Mouse (Mus musculus) kidney, postnatal 14 days (tissue): ENCODE data around the gene Taf5l.
"Not testable (repeated sequence)": the region's sequence is repeated elsewhere in the genome, so short reads cannot be mapped to it uniquely, and the experiment has no call there.

Experiments used
- DNase-seq: peaks from one replicate; pipeline ENCODE4 v3.0.0; 2022; ENCODE audit warnings: mixed read lengths

The Taf5l gene

DNA sequence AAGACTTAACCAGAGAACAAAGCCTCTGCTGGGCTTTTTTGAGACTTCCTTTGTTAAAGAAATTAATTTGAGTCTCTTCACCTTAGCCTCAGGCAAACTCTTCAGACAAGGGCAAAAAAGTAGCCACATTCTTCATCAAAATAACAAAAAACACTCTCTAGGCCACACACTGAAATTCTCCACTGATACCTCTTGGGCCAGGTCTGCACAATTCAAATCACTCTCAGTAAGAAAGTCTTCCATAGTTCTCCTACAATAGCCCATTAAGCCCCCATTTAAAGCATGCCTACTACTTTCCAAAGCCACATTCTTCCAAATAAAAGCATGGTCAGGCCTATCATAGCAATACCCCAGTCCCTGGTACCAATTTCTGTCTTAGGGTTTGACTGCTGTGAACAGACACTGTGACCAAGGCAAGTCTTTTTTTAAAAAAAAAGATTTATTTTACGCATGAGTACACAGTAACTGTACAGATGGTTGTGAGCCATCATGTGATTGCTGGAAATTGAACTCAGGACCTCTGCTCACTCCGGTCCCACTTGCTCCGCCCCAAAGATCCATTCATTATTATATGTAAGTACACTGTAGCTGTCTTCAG is 9.1 kb downstream of the Taf5l start:
- no peak for DNase-seq

DNA sequence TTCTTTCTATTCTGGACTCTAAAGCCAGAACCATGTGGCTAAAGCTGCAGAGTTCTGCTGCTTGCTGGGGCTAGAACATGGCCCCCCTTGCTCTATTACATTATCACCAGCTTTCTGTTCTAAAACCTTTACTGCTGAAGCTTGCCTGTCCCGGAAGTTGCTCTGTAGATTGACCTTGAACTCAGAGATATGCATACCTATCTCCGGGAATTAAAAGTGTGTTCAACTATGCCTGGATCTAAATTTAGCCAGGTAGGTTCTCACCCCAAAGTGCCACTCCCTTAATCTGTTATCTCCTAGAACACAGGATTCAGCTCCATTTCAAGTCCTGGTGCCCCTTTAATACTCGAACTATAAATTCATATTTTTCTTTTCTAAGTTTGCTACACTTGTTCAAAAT is 9.6 kb downstream of the Taf5l start:
- DNase-seq: no peak

DNA sequence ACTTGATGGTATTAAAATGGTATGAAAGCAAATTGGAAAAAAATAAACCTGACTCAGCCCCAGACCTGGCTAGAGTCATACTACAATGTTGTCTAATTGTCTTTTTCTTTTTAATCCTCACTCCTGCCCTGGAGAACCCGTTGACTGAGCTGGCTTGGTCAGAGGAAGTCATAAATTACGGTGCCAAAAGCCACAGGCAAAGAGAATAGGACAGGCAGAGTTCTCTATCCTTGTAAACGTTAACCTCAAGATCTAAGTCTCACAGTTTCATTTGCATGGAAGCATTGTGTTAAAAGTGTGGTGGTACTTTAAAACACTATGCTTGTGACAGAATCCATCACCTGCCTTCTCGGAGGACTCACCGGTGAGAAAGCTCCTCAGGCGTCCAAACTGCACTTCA is 13.4 kb downstream of the Taf5l start:
- no peak for DNase-seq

DNA sequence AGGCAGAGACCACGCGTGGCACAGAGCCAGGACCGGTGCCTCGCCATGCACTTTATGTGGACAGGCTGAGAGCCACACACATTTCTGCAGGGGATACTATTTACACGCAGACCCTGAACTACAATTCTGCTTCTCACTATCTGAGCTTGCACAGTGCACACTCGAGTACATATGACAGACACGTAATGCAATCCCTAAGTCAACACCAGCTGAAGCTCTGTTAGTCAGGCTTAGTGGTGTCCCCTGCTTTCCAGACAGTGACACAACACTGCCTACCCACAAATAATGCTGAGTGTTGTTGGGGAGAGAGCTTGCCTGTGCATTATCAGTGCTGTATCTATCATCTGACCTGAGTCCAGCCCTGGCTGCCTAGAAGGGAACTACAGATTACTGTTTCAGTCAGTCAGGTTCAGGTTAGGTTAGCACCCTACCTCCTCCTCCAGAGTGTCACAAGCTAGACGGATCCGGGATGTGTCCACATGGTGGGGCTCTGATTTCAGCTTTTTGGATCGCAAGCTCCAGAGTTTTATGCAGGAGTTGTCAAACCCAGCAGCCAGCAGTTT is 18.6 kb downstream of the Taf5l start:
- DNase-seq: no peak

DNA sequence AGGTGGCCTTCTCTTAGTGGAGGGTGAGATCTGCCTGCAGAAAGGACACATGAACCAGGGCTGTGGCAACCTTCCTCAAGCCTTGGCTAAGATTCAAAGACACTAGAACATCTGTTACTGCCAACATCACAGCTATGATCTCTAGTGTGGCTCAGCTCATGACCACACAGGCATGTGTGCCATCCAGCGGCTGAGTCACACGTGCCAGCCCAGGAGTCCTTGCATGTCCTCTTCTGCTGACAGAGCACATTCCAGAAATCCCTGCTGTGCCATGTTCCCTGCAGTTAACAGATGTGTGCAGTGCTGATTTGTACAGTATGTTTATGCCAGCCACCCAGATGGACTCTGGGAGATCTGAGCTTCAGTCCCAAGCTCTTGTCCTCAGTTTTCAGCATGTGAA is 21.6 kb downstream of the Taf5l start:
- no peak for DNase-seq

DNA sequence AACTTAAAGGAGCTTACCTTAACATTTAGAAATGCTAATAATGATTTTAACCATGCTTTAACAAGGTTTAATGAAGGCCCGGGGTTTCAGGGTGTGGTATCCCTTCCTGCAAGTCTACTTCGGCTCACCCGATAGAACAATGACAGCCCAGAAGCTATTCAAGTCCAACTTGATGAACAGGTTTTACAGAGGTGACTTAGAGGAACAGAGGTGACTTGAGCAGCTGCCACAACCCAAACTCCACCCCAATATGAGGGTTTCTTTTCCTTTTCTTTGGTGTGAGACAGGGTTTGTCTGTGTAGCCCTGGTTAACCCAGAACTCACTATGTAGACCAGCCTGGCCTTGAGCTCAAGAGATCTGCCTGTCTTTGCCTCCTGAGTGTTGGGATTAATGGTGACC is 27.2 kb downstream of the Taf5l start:
- no peak for DNase-seq

DNA sequence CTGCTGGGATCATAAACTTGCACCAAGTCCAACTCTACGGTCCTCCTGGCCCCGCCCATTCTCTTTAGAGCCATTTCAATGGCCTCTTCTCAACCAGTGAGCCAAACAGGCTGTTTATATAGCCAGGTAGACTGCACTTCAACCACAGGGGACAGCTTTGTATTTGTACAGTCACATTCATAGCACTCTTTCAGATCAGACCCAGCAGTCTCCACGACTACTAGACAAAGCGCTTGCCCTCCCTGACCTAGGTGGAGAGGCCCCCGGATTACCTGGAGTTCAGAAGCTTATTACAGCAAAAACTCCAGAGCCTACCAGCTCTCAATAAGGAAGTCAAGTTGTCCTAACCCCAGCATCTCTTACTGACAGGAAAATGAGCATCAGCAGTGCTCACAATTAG is 27.6 kb downstream of the Taf5l start:
- no peak for DNase-seq

DNA sequence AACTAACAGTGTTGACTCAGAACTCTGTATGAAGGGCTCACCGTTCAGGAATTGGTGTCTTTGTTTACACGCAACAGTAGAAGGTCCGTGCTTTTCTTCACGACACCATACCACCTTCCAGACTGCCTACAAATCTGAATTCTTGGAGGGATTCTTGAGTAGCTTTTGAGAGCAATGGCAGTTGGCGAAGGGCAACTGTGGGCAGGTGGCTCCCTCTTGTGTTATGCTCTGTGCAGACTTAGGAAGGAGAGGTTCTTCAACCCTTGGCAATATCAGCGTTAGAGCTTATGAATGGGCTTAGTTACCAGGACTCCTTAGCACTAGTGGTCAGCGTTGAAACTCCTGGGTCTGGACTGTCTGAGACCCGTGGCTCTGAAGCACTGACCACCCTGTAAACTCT is 28.6 kb downstream of the Taf5l start:
- no peak for DNase-seq

DNA sequence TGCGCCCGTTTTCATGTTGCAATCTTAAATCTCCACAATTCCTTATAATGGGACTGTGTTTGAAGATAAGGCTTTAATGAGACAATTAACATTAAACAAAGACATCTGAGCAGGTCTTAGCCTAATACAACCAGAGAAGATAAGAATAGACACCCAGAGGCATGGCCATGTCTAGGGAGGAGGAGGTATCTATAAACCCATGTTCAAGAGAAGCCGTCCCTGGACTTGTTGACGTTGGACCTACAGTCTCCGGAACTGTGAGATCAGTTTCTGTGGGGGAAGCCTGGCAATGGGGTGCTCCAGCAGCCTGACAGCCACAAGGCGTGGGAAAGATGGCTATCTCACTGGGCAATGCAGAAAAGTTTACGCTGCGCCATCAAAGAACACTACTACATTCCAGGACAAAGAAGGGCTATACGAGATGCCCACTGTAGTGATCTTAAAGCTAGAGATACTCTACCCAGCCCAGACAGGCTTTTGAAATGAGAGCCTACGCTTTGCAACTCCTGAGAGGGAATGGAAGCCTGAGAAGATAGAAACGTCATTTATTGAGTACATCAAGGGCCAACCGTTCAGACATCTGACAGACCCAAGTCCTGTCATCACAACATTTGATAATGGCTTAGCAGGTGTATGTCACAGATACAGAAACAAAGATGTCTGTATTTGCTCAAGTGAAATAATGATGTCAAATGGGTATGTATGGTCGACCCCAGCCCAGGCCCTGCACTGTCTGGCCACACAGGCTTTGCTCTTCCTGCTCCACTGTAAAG is 30.7 kb downstream of the Taf5l start:
- no peak for DNase-seq

DNA sequence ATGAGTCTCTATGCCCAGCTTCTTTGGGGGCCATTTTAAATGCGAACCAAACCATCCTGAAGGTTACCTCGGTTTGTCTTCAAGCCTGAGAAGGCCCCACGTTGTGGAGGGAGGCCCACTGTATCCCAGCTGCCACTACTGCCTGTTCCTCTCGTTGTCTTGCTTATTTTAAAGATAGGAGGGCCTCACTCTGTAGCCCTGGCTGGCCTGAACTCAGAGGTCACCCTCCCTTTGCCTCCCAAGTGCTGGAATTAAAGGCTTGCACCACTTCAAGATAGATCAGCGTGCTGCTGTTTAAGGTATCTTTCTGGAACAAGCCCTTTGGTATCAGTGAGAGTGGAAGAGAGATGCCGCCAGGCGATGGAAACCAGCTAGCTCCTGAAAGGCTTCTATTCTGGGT is 32.1 kb downstream of the Taf5l start:
- DNase-seq: no peak

DNA sequence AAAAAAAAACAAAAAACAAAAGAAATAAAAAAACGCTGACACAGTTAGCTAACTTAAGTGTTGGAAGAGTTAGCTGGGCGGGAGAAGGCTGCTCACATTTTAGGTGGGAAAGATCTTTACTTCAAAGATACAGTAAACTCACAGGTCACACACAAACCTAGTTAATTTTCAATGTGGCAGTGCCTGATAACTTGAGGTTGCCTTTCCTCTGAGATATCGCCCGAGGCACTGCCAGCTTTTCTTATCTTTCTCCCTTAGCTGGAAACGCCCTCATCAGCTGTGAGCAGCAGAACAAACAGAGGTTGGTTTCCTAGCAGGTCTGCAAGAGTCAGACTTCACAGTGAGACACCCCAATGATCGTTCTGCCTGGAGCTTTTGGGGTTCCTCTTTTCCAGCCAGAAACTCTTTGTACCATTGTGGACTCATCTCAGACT is 32.6 kb downstream of the Taf5l start:
- no peak for DNase-seq

DNA sequence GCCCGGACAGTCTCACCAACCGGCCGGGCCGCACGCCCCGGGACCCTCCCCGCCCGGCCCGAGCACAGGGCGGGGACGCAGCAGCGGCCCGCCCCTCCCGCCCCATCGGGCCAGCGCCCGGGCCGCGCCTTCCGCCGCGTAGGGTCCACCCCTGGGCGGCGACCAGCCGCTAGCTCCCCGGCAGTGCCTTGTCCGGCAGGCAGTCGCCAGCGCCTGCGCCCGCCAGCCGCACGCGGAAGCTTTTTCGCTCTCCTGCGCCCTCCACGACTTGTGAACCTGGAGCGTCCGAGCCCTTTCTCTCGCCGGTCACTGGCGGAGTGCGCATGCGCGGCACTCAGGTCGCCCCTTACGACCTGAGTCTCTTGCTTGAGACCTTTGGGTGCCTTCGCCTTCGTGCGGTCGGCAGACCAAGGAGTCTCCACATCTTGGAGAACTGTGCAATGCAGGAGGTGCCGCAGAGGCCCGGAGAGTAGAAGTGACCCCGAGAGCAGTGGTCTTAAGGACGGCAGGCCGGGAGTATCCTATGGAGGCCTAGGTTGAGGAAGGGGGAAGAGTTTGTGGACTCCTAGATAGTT is 38.3 kb downstream of the Taf5l start, which contains the start of gene Abcb10:
Abcb10 (minus strand) TSS at position 297 of the 575 bp plus-strand sequence.
- DNase-seq: peak; percentile 95

DNA sequence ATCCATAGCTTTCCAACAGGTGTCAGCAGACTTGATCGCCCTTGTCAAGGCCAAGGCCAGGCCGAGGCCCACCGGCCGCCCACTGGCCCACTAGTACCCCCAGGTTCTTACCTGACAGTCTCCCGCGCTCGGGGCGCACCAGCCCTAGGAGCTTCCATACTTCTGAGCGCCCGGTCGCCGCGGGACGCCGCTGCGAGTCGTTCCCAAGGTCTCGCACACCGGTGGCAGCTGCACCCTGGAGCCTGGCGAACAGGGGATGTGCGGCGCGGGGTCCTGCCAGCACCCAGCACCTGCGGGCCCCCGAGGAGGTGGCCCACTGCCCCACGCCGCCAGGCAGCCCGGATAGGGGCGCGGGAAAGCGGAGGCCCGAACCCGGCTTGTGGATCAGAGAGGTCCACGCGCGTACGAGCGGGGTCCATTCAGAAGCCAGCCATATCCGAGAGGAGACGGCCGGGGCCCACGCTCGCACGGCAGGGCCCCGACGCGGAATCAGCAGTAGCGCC is 38.9 kb downstream of the Taf5l start:
- no peak for DNase-seq

DNA sequence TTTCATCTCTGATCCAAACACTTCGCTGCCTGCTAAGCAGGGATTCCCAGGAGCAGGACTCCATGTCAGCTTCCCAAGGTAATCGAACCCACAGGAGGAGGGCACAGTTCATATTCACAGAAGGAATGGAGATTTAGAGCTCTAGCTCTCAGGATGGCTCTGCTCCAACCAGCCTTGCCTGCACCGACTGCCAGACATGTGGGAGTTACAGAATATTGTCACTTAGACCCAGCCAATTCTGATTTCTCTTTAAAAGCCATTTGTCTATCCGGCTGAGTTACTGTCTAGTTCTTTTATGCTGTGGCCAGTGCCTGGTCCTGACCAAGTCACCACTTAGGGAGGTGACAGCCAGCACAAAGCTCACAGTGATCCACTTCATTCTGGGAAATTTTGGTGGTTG is 39.5 kb downstream of the Taf5l start:
- no peak for DNase-seq

DNA sequence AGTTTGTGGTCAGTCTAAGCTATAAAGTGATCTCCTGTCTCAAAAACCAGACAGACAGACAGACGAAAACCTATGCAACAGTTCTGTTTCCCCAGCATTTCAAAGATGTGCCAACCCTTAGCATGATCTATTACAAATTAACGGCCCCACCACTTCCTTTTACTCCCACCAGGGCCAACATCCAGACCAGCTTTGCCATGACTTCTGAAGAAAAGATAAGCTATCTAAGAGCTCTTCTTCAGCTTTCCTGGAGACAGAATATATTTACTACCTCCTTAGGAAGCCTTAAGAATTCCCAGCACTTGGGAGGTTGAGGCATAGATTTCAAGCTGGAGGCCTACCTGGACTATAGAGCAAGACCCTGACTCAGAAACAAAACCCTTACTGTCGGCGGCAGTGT is 41.0 kb downstream of the Taf5l start:
- no peak for DNase-seq

DNA sequence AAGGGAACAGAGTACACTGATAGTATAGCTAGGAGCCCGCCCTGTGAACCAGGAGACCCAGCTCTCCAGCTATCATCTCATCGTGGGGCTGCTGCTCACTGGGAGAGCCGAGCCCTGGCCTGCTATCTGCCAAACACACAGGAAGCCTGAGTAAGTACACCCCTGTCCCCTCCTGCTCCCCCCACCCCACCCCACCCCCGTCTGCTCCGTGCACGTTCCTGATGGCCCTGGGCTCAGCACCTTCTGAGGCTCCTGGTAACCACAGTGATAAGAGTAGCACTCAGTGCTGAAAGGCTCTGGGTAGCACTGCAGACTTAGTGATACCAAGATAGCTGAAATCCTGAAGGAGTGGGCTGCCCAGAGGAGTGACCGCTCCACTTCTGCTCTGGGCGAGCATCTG is 42.3 kb downstream of the Taf5l start:
- DNase-seq: no peak

DNA sequence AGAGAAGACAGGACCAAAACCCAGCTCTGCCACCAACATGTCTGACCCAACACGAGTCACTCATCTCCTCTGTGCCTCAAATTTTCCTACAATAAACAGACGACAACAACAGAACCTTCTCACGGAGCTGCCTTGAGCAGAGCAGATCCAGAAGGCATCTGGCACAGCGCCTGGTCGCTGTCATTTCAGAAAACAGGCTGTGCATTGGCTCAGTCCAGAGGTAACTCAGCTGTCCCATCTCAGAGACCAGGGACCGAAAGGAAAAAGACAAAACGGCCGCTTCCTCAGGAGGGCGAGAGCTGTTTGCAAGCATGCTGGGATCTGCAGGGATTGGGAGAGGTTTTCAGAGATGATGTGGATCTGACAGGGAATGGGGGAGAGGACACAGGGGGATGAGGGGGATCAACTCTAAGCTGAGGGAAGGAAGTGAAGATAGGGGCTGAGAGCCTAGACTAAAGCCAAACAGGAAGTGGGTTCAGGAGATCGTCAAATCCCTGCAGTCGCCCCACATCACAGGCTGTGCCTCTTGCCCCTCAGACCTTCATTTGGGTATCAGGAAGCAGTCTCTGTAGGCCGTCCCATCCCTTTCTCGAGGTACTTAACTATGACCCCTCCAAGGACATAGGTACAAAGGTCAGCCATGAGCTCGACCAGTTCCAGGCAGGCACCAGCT is 42.9 kb downstream of the Taf5l start:
- peak; percentile 50 for DNase-seq

DNA sequence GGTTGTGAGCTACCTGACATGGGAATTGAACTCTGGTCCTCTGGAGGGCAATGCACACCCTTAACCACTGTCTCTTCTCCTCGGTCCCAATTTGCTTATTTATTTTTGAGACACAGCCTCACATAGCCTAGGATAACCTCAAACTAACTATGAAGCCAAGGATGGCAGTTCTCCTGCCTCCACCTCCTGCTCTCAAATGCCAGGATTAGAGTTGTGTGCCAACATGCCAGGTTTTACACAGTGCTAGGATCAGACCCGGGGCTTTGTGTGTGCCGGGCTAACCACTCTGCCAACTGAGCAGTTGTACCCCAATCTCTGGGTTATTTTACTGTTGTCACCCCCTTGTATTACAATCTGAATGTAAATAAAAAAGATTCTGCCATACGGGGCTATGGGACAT is 43.7 kb downstream of the Taf5l start:
- no peak for DNase-seq

DNA sequence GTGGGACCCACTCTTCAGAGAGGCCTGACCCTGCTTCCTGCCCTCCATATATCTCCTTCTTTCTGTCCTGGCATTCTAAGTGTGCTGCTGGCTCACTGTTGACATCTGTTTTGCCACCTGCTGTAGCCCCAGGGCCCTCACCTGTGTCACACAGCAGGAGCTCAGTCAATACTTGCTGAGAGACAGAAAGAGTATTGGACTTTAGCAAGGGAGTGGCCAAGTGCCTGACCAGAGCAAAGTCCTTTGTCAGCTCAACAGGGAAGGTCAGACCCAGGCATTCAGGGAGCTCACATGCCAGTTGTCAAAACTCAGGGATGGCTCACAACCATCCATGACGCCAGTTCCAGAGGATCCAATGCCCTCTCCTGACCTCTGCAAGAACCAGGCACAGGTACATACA is 47.7 kb downstream of the Taf5l start:
- DNase-seq: no peak

DNA sequence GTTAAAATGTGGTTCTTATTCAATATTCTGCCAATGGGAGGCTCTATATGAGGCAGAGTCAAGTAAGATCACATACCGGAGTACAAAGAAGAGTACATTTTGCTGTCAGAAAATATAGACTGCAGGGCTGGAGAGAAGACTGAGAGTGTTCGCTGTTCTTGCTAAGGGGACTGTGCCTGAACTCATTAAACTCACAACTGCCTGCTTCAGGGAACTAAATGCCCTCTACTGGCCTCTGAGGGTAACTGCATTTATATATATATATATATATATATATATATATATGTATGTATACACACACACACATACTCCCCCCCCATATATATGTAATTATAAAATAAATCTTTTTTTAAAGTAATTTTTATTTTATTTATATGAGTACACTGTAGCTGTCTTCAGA is 54.3 kb downstream of the Taf5l start:
- DNase-seq: no peak

DNA sequence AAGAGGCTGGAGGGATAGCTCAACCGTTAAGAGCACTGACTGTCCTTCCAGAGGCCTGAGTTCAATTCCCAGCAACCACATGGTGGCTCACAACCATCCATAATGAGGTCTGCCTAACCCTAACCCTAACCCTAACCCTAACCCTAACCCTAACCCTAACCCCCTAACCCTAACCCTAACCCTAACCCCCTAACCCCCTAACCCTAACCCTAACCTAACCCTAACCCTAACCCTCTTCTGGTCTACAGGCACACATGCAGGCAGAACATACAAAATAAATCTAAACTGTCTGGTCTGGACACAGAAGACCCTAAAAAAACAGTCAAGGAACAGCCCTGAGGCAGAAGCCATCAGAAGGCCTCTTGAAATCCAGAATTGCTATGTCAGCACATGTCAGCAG is 59.8 kb downstream of the Taf5l start:
- no peak for DNase-seq

DNA sequence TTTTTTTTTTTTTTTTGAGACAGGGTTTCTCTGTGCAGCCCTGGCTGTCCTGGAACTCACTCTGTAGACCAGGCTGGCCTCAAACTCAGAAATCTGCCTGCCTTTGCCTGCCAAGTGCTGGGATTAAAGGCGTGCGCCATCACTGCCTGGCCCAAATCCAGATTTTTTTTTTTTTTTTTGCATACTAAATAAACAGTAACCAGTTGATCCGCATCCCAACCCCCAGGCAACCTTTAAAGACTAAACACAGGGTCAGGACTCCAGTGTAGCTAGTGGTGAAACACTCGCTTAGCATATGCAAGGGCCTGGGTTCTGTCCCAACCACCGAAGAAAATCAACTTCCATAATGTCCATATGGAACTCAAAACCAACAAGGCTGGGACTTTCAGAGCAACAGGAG is 60.6 kb downstream of the Taf5l start:
- not testable (repeated sequence) for DNase-seq

DNA sequence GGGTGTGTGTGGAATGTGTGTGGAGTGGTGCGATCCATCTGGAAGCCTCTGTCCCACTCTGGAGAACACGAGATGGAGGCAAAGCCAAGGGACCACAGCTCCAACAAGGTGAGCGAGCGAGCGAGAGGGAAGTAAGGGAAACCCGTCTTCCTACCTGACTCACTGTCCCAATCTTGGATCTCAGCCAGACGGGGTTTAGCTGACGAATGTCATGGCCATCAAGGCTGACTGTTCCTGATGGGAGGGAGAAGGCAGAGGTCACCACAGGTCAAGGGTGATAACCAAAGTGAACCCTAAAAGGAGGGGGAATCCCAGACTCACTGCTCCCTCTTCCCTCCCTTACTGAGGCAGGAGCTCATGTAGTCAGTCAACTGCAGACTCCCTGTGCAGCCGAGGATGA is 61.1 kb downstream of the Taf5l start:
- DNase-seq: no peak
